Mouse (Mus musculus) ES-Bruce4 (cell line): ENCODE data around the gene Rab8a. TPM values are rescaled to one million over a fixed set of nuclear protein-coding genes. Genes with fewer than 3 reads are reported as not detected.

Experiments
- H3K27ac ChIP-seq: 2 replicates; pipeline ENCODE4 v1.5.1; 2012; ENCODE audit warnings: low read length, inconsistent platforms; ENCODE audit not compliant: insufficient read depth
- H3K27me3 ChIP-seq: 2 replicates; pipeline ENCODE4 v1.6.1; 2012; ENCODE audit warnings: mild to moderate bottlenecking, low read length, inconsistent platforms; ENCODE audit not compliant: control insufficient read depth, poor library complexity, insufficient read depth, severe bottlenecking
- H3K36me3 ChIP-seq: 2 replicates; pipeline ENCODE4 v1.6.1; 2012; ENCODE audit warnings: inconsistent platforms, mild to moderate bottlenecking, low read length, moderate library complexity; ENCODE audit not compliant: control insufficient read depth, poor library complexity, insufficient read depth, severe bottlenecking
- H3K4me1 ChIP-seq: one replicate; pipeline ENCODE4 v1.8.1; 2011; ENCODE audit warnings: low read length; ENCODE audit not compliant: control insufficient read depth, insufficient read depth
- H3K4me3 ChIP-seq: 2 replicates; pipeline ENCODE4 v1.5.1; 2011; ENCODE audit warnings: low read depth, mild to moderate bottlenecking, low read length
- H3K9ac ChIP-seq: 2 replicates; pipeline ENCODE4 v1.6.1; 2012; ENCODE audit warnings: low read depth, mild to moderate bottlenecking, inconsistent platforms; ENCODE audit not compliant: poor library complexity, severe bottlenecking
- H3K9me3 ChIP-seq: replicated peaks from 2 replicates; pipeline ENCODE4 v1.6.1; 2012; ENCODE audit warnings: mild to moderate bottlenecking, low read length, inconsistent platforms; ENCODE audit not compliant: control insufficient read depth, poor library complexity, insufficient read depth, severe bottlenecking
- CTCF ChIP-seq: IDR thresholded peaks from one replicate; pipeline ENCODE4 v1.8.1; 2011; ENCODE audit warnings: low read depth, low read length
- EP300 ChIP-seq: IDR thresholded peaks from 2 replicates; pipeline ENCODE4 v1.6.1; 2011; ENCODE audit warnings: low read depth, low read length; ENCODE audit not compliant: insufficient read depth
- POLR2A ChIP-seq: IDR thresholded peaks from one replicate; pipeline ENCODE4 v1.8.1; 2011; ENCODE audit warnings: low read length; ENCODE audit not compliant: insufficient read depth
- polyA plus RNA-seq: library from polyadenylated mRNA; stranded (reverse); fragments of >200 nt; gene quantifications from 2 replicates; pipeline ENCODE4 v1.2.4, GENCODE M21; 2011; ENCODE audit warnings: low read depth; ENCODE audit not compliant: missing spikeins, insufficient read depth, insufficient read length

Gene Rab8a
- polyA plus RNA-seq, 1 experiment = 115 TPM

DNA sequence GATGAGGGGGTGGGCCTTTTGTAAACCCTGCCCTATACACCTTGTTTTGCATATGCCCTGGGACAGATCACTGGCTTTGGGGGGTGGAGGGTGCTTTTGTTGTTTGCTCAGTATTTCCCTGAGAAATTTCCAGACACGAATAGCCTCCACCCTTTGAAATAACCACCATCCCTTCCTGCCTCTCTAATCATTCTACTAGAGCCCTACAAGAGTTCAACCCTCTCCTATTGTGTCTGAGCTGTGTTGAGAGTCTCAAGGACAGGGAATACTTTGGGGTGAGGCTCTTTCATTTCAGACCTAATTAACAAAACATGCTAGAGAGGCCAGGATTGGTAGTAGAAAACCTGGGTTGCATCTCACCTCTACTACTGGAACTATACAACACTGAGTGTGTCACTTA lies 11.9 kb upstream of the Rab8a start:
- Histone ChIP-seq H3K9me3 (no peaks in the 10 kb centered on the region), H3K27me3 (no peaks in the 10 kb centered on the region), H3K27ac (peak overlapping the region; percentile 87), H3K4me1 (peaks cover 4% of the 10 kb centered on the region), H3K9ac (no peak overlapping the region), H3K36me3 (peaks cover 57% of the 10 kb centered on the region), H3K4me3 (no peak overlapping the region)
- TF ChIP-seq EP300 (no peak), CTCF (no peak), POLR2A (no peak)

DNA sequence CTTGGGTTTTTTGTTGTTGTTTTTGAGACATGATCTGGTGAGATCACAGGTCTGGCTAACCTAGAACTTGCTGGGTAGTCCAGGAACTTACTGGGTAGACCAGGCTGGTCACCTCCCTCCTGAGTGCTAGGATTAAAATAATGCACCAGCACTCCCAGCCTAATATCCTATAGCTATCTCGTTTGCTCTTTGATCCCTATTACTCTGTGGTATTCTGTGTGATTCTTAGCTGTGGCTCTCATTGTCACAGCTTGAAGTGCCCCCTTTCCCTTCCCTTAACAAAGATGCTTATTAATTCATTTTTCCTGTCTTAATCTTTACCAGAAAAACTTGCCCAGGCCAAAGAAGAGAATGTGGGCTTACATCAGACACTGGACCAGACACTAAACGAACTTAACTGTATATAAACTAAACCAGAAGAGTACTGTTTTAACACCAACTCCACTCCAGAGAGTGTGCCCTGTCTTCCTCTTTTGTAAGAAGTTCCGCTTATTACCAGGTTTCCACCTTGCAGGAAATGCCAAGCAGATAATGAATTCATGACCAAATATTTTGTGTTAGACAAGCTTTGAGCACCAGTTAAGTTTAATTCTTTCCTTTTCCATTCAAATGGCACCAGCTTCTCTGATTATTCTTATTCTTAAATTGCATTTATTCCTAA lies 9.5 kb upstream of the Rab8a start:
- peaks cover 65% of the 10 kb centered on the region for H3K36me3 ChIP-seq
- TF ChIP-seq EP300 = no peak
- no peak for TF ChIP-seq CTCF
- TF ChIP-seq POLR2A = no peak
- peaks cover 4% of the 10 kb centered on the region for H3K4me1 ChIP-seq
- no peaks in the 10 kb centered on the region for H3K9me3 ChIP-seq
- no peak overlapping the region for H3K9ac ChIP-seq
- H3K27ac ChIP-seq = no peak overlapping the region; the same call in 1 of the 2 replicates
- H3K4me3 ChIP-seq = no peak overlapping the region
- no peaks in the 10 kb centered on the region for H3K27me3 ChIP-seq

DNA sequence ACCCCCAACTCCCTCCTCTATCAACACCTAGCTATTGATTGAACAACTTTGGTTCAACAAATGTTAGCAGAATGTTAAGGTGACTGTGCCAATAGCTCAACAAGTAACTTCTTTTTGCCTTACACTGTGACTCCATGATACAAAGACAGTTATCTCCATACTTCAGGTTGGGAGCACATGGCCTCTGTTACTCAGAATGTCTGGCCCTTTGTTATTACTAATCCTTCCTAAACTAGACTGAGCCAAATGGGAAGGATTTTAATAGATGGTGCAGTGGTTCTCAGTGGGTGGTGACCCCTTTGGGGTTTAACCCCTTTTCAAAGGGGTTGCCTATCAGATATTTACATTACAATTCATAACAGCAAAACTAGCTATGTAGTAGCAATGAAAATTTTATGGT lies 7.6 kb upstream of the Rab8a start:
- peaks cover 3% of the 10 kb centered on the region for H3K4me1 ChIP-seq
- H3K4me3 ChIP-seq = no peak overlapping the region
- no peaks in the 10 kb centered on the region for H3K9me3 ChIP-seq
- no peaks in the 10 kb centered on the region for H3K27me3 ChIP-seq
- TF ChIP-seq EP300 (no peak), CTCF (no peak), POLR2A (no peak)
- H3K9ac ChIP-seq = no peak overlapping the region
- H3K27ac ChIP-seq = no peak overlapping the region
- H3K36me3 ChIP-seq = peaks cover 63% of the 10 kb centered on the region

DNA sequence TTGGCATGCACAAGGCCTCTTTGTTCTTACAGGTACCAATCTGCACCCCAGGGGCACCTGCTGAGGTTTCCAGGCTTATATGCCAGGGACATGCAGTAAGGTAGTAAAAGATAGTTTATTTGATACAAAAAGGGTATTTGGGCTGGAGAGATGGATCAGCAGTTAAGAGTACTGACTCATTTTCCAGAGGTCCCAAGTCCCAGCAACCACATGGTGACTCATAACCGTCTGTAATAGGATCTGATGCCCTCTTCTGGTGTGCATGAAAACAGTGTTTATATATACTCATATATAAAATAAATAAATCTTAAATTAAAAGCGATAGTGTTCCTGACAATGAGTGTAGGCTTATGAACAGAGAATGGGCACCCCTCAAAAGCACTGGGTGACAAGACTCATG lies 2.9 kb upstream of the Rab8a start:
- peaks cover 43% of the 10 kb centered on the region for H3K36me3 ChIP-seq
- H3K4me3 ChIP-seq = 0 out of 2 replicates have a peak overlapping the region, but pooled peaks have one; percentile 10
- TF ChIP-seq EP300 = no peak
- peak overlapping the region; percentile 31; the same call in 1 of the 2 replicates for H3K27ac ChIP-seq
- H3K9ac ChIP-seq = peak overlapping the region; percentile 64
- no peaks in the 10 kb centered on the region for H3K27me3 ChIP-seq
- peaks cover 3% of the 10 kb centered on the region for H3K4me1 ChIP-seq
- no peaks in the 10 kb centered on the region for H3K9me3 ChIP-seq

DNA sequence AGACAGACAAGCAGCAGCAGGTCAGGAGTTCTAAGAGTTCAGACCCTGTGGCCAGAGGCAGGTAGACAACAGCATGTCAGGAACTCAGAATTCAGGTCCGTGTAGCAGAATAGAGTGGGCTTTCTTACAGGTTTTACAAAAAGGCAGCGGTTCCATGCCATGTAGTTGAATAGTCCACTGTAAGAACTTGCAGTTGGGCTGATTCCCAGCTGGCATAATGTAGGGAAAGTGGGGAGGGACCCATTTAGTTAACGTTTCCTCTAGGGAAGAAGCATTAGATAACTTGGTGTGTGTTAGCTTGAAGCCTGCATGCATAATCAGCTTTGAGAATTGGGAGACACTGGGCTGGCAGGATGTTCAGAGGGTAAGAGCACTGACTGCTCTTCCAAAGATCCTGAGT lies 2.3 kb upstream of the Rab8a start:
- Histone ChIP-seq H3K4me3 (no peak overlapping the region), H3K36me3 (peaks cover 38% of the 10 kb centered on the region), H3K9ac (peak overlapping the region; percentile 39), H3K27me3 (no peaks in the 10 kb centered on the region), H3K9me3 (no peaks in the 10 kb centered on the region), H3K4me1 (peaks cover 3% of the 10 kb centered on the region), H3K27ac (no peak overlapping the region)
- TF ChIP-seq CTCF (no peak), EP300 (no peak), POLR2A (no peak)

DNA sequence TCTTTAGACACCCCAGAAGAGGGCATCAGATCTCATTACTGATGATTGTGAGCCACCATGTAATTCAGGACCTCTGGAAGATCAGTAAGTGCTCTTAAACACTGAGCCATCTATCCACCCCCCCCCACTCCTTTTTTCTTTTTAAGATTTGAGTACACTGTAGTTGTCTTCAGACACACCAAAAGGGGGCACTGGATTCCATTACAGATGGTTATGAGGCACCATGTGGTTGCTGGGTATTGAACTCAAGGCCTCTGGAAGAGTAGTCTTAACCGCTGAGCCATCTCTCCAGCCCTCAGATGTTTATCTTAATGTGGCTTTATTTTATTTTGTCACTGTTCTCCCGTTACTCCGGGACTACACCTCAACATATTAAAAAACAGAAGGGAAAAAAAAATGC lies 993 bp upstream of the Rab8a start:
- peak overlapping the region; percentile 41 for H3K27ac ChIP-seq
- peak overlapping the region; percentile 77 for H3K4me3 ChIP-seq
- H3K4me1 ChIP-seq = peaks cover 3% of the 10 kb centered on the region
- H3K27me3 ChIP-seq = no peaks in the 10 kb centered on the region
- TF ChIP-seq EP300 (no peak), CTCF (no peak), POLR2A (no peak)
- peaks cover 27% of the 10 kb centered on the region for H3K36me3 ChIP-seq
- peak overlapping the region; percentile 67 for H3K9ac ChIP-seq
- H3K9me3 ChIP-seq = no peaks in the 10 kb centered on the region
